Mouse (Mus musculus) limb, embryonic 15.5 days (tissue): ENCODE measurements around the gene H2afj. TPM values are rescaled to one million over a fixed set of nuclear protein-coding genes. Genes with fewer than 3 reads are reported as not detected.

ENCODE experiments used
- ATAC-seq: fragments of 200-750 bp; cut with Nextera tagmentation; 2 replicates; pipeline ENCODE4 v1.8.0; 2017; ENCODE audit warnings: low read depth, moderate TSS enrichment; ENCODE audit not compliant: insufficient number of reproducible peaks, low FRiP score, low TSS enrichment
- H3K27ac ChIP-seq: fragments of 300-500 bp; sonication (generic); 2 replicates; pipeline ENCODE4 v1.5.1; 2015; ENCODE audit warnings: moderate library complexity, mild to moderate bottlenecking, inconsistent platforms
- H3K27me3 ChIP-seq: fragments of 300-500 bp; sonication (generic); 2 replicates; pipeline ENCODE4 v1.6.1; 2015; ENCODE audit warnings: inconsistent platforms
- H3K36me3 ChIP-seq: fragments of 300-500 bp; sonication (generic); 2 replicates; pipeline ENCODE4 v1.6.1; 2015; ENCODE audit warnings: inconsistent platforms
- H3K4me1 ChIP-seq: fragments of 300-500 bp; sonication (generic); 2 replicates; pipeline ENCODE4 v1.6.1; 2015; ENCODE audit warnings: inconsistent platforms
- H3K4me2 ChIP-seq: fragments of 300-500 bp; sonication (generic); 2 replicates; pipeline ENCODE4 v1.6.1; 2015; ENCODE audit warnings: mild to moderate bottlenecking, inconsistent platforms
- H3K4me3 ChIP-seq: fragments of 300-500 bp; sonication (generic); 2 replicates; pipeline ENCODE4 v1.5.1; 2015; ENCODE audit warnings: mild to moderate bottlenecking, inconsistent platforms
- H3K9ac ChIP-seq: fragments of 300-500 bp; sonication (generic); 2 replicates; pipeline ENCODE4 v1.6.1; 2015; ENCODE audit warnings: inconsistent platforms
- H3K9me3 ChIP-seq: fragments of 300-500 bp; sonication (generic); 2 replicates; pipeline ENCODE4 v1.6.1; 2016; ENCODE audit warnings: inconsistent platforms
- WGBS: fragments of 180-500 bp; shearing (Covaris S2); methylation state at CpG from one replicate; pipeline ENCODE4 v1.1.7; 2015; 5-methylcytosine and 5-hydroxymethylcytosine counted together
- polyA plus RNA-seq: library from polyadenylated mRNA; unstranded; fragments of >200 nt; fragmentation: Nextera tagmentation; extraction: Ambion mirVana; gene quantifications from 2 replicates; pipeline ENCODE4 v1.2.1, GENCODE M21; 2015

H2afj gene
- polyA plus RNA-seq, result 140 and 142 TPM in 2 replicates

DNA sequence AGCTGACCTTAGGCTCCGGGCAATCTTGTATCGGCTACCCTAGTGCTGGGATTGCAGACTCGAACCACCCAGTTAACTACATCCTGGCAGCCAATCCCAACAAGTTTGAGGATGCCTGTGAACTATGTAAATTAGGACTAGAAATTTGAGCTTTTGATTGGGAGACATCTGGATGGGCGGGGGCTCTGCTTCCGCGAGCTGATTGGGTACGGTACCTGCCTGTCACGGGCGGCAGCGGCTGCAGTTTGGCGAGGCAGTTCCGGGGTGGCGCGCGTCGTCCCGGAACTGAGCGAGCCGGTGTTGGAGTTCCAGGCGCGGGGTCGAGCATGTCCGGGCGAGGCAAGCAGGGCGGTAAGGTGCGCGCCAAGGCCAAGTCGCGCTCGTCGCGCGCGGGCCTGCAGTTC is at the start of gene H2afj:
H2afj (plus strand) TSS at position 231 of the 404 bp plus-strand sequence.
- no peaks in the 10 kb centered on the region for H3K27me3 ChIP-seq
- peak within 1 kb of the TSS; percentile 70 for H3K9ac ChIP-seq
- H3K4me1 ChIP-seq, result peaks cover 30% of the 10 kb centered on the region
- H3K9me3 ChIP-seq, result no peaks in the 10 kb centered on the region
- peak within 1 kb of the TSS; percentile 91 for H3K4me3 ChIP-seq
- peaks cover 12% of the 10 kb centered on the region for H3K36me3 ChIP-seq
- ATAC-seq, result peak; percentile 89
- H3K27ac ChIP-seq, result peak within 1 kb of the TSS; percentile 83
- under 1% methylated on average over 34 of the region's 34 CpGs for WGBS
- peak within 1 kb of the TSS; percentile 90 for H3K4me2 ChIP-seq

DNA sequence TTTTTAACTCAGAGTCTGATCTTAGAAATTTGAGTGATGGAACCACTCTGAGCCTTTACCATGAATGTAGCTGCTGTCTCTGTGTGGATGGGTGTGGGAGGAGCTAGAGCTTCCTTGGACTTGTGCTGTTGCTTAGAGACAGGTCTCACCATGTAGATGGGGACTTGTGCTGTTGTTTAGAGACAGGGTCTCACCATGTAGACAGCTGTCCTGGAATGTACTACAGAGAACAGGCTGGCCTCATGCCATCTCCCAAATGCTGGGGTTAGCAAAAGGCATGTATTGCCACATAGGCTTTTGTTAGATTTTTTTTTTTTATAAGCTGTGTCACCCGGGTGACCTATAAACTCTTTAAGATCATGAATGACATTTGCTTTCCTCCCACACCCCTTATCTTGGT is 44.1 kb upstream of the H2afj start:
- Histone ChIP-seq H3K4me2 (no peak overlapping the region), H3K27me3 (no peaks in the 10 kb centered on the region), H3K9ac (no peak overlapping the region), H3K4me1 (no peaks in the 10 kb centered on the region), H3K4me3 (no peak overlapping the region), H3K36me3 (no peaks in the 10 kb centered on the region), H3K27ac (no peak overlapping the region), H3K9me3 (no peaks in the 10 kb centered on the region)
- 56% methylated on average over 1 of the region's 1 CpGs for WGBS
- no peak for ATAC-seq

DNA sequence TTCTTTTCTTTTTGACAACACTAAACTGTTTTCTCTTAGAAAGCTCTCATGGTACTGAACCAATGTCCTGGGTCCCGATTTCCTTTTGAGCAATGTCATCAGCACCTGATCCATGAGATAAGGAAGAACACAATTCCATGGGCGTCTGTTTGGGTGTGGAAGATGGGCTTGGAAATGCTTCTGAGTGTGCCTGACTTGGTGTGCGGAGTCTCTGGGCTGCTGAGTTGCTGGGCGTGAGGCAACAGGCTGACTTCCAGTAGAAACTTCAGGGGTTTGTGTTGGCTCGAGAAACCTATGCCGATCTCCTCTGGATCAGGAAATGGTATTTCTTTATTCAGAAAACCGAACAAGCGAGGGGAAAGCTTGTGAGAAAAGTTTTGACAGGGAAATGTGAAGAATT is 38.9 kb upstream of the H2afj start:
- H3K4me3 ChIP-seq, result no peak overlapping the region
- no peaks in the 10 kb centered on the region for H3K27me3 ChIP-seq
- H3K4me2 ChIP-seq, result no peak overlapping the region
- no peaks in the 10 kb centered on the region for H3K36me3 ChIP-seq
- no peak overlapping the region for H3K27ac ChIP-seq
- 80% methylated on average over 8 of the region's 8 CpGs for WGBS
- no peak for ATAC-seq
- H3K4me1 ChIP-seq, result no peaks in the 10 kb centered on the region
- no peaks in the 10 kb centered on the region for H3K9me3 ChIP-seq
- no peak overlapping the region for H3K9ac ChIP-seq

DNA sequence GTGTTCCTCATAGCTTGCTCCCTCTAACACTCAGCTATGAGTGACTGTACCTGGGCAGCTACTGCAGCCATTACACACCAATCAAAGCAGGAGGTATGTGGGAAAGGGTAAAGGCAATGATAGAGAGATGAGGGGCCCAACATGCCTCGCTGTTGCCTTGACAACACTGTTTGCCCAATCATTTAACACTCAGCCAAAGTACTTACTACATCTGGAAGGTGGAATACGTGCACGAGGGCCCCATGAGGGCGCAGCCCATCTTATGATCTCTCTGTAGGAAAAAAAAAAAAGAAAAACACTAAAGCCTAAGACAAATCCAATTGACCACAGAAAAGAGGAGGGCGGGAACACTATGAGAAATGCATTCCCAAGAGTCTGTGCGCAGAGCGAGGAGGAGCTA is 38.2 kb upstream of the H2afj start:
- Histone ChIP-seq H3K9me3 (no peaks in the 10 kb centered on the region), H3K27ac (no peak overlapping the region), H3K9ac (no peak overlapping the region), H3K4me1 (no peaks in the 10 kb centered on the region), H3K36me3 (no peaks in the 10 kb centered on the region), H3K27me3 (no peaks in the 10 kb centered on the region), H3K4me2 (no peak overlapping the region), H3K4me3 (no peak overlapping the region)
- 83% methylated on average over 7 of the region's 7 CpGs for WGBS
- no peak for ATAC-seq

DNA sequence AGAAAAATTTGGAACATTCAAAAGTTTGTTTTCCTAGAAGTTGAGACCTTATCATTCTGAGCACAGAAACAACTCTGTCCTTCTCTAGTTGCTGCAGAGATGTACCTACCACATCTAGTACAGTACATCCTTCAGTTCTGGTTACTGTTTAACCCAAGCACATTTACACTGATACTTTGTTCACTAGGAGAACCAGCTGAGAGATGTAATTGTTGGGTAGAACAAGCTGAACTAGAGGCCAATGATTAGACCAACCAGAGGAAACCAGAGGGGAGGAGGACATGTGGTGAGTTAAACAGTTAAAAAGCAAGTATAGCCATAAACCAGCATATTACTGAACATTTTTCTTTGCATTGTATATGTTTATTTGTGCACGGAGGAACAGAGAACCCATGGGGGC is 31.7 kb upstream of the H2afj start:
- no peak overlapping the region for H3K9ac ChIP-seq
- H3K4me1 ChIP-seq, result no peaks in the 10 kb centered on the region
- ATAC-seq, result no peak
- H3K27ac ChIP-seq, result no peak overlapping the region
- no peak overlapping the region for H3K4me2 ChIP-seq
- no peaks in the 10 kb centered on the region for H3K9me3 ChIP-seq
- WGBS, result 81% methylated on average over 1 of the region's 1 CpGs
- H3K27me3 ChIP-seq, result no peaks in the 10 kb centered on the region
- H3K36me3 ChIP-seq, result no peaks in the 10 kb centered on the region
- H3K4me3 ChIP-seq, result no peak overlapping the region

DNA sequence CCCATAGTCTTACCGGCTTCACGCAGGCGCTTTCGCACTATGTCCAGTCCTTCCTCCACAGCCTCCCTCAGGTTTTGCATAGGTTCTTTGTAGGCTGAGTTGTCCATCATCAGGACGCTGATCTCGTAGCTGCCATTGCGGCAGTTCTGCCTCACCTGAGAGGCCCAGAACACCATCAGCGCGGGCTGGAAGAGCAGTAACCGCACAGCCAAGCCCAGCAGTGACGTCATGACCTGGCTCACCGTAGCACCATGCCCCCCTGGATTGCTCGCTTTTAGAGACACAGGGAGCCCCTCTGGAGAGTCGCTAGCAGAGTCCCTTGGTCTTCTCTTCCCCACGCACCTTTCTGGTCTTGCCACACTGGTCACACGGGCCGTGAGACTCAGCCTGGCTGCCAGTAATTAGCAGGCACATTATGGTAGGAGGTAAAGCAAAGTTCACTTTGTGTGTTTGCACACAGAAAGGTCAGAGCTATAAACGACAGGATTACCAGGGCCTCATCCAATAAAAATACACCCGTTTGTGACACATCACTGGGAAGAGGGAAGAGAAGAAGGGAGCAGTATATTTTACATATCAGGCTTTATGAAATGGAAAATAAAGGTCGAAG is 26.6 kb upstream of the H2afj start, which contains the start of gene Gucy2c:
Gucy2c (minus strand) TSS at position 389 of the 610 bp plus-strand sequence.
- Histone ChIP-seq H3K4me2 (no peak within 1 kb of the TSS), H3K4me1 (0 out of 2 replicates have a peak, but pooled peaks cover 2% of the 10 kb centered on the region), H3K4me3 (no peak within 1 kb of the TSS), H3K36me3 (no peaks in the 10 kb centered on the region), H3K9ac (no peak within 1 kb of the TSS), H3K9me3 (no peaks in the 10 kb centered on the region), H3K27me3 (no peaks in the 10 kb centered on the region), H3K27ac (no peak within 1 kb of the TSS)
- 64% methylated on average over 20 of the region's 20 CpGs for WGBS
- ATAC-seq, result no peak

DNA sequence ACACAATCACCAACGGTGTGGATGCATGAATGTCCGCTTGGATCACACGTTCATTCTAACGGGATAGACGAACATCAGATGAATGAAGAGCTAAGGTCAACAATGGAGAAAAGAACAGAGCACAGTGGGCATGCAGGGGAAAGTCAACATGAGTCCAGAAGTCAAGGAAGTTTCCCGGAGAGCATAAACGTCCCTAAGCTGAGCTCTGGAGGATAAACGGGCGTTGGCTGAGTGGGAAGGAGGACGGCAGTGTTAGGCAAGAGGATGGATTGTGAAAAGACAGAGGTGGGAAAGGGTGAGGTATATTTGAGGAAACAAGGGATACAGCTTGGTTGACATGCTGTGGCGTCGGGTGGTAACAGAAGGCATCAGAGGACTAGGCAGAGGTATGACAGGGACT is 25.9 kb upstream of the H2afj start:
- Histone ChIP-seq H3K36me3 (no peaks in the 10 kb centered on the region), H3K9ac (no peak overlapping the region), H3K4me1 (0 out of 2 replicates have a peak, but pooled peaks cover 2% of the 10 kb centered on the region), H3K27me3 (no peaks in the 10 kb centered on the region), H3K9me3 (no peaks in the 10 kb centered on the region), H3K27ac (no peak overlapping the region), H3K4me3 (no peak overlapping the region), H3K4me2 (no peak overlapping the region)
- no peak for ATAC-seq
- 90% methylated on average over 12 of the region's 12 CpGs for WGBS

DNA sequence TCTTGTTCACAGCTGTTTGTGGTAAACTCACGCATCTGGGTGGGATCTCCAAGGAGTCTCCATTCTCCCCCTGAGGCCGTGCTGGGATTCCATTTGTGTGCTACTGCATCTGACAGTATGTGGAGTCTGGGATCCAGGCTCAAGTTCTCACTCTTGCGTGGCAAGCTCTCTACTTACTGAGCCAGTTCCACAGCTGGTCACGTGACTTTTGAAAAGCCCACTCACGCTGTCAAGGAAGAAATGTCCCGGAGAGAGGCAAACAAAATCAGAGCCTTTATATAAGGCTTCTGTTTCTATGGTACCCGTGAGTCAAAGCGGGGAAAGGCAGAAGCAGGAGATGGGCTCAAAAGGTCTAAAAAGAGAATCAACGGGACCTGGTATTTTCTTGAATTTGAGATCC is 25.3 kb upstream of the H2afj start:
- H3K27ac ChIP-seq, result no peak overlapping the region
- H3K36me3 ChIP-seq, result no peaks in the 10 kb centered on the region
- H3K4me1 ChIP-seq, result 0 out of 2 replicates have a peak, but pooled peaks cover 2% of the 10 kb centered on the region
- no peak overlapping the region for H3K4me3 ChIP-seq
- no peaks in the 10 kb centered on the region for H3K9me3 ChIP-seq
- 79% methylated on average over 9 of the region's 9 CpGs for WGBS
- ATAC-seq, result no peak
- no peak overlapping the region for H3K4me2 ChIP-seq
- H3K9ac ChIP-seq, result no peak overlapping the region
- H3K27me3 ChIP-seq, result no peaks in the 10 kb centered on the region

DNA sequence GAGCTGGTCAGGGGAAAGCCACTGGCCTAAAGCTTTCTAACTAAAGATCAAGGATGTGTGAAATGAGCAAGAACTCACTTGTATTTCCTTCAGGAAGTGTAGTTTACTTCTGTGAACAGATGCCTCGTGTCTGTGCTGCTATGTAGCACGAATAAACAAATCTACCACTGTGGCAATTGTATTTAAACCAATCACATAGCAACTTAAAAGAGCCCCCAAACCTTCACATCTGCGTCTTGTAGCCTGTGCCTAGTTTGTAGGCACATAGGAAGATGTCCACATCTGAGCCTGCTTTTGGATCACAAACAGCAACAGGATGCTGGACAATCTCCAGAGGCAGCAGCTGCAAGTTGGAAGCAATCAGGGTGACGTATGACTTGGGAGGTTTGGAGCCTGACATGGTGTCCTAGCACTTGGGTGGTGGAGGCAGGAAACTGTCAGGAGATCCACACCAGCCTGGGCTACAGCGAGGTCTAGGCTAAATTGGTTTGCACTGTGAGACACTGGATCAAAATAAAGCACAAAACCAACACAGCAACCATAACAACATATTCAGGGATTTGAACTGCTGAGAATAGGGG is 18.6 kb upstream of the H2afj start:
- Histone ChIP-seq H3K4me1 (peaks cover 14% of the 10 kb centered on the region), H3K27ac (no peak overlapping the region), H3K36me3 (no peaks in the 10 kb centered on the region), H3K9ac (no peak overlapping the region), H3K27me3 (no peaks in the 10 kb centered on the region), H3K4me2 (no peak overlapping the region), H3K4me3 (no peak overlapping the region), H3K9me3 (no peaks in the 10 kb centered on the region)
- WGBS, result 65% methylated on average over 5 of the region's 5 CpGs
- no peak for ATAC-seq

DNA sequence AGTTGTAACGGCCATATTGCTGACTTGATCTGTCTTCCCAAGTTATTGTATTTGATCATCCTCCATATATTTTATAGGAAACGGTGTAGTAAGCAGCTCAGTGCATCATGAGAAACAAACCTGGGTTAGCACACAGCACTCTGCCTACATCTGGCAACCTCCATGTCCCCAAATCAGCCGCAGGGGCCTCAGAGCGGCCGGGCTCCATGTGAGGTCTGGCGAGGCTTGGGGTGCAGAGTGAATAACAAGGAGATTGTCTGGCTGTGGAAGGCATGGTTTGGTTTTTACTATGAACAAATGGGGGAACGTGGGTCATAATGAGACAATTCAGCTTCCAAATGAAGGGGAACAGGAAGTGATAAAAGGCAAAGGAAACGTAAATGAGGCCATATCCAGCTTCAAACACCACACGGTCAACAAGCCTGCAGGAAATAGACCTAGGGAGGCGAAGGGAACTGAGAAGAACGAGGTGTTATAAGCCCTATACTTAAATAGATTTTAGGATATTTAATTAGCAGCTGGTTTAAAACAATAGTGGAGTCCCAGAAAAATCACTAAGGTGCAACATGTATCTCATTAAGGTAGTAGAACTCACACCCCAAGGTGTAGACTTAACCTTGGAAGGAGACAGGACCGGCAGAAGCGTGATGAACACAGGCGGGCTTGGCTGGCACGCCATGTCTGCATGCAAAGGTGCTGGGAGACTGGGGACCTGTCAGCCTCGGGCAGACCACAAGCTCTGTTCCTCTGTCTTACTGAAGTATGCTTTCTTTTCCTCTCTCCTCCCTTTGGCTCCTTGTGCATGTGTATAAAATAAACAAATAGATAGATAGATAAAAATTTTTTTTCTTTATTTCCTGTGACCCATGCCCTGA is 14.9 kb upstream of the H2afj start:
- Histone ChIP-seq H3K4me1 (peaks cover 14% of the 10 kb centered on the region), H3K27me3 (no peaks in the 10 kb centered on the region), H3K27ac (no peak overlapping the region), H3K36me3 (no peaks in the 10 kb centered on the region), H3K4me2 (peak overlapping the region; percentile 66), H3K9ac (peak overlapping the region; percentile 17; the same call in 1 of the 2 replicates), H3K9me3 (no peaks in the 10 kb centered on the region), H3K4me3 (peak overlapping the region; percentile 36)
- ATAC-seq, result no peak
- WGBS, result 13% methylated on average over 16 of the region's 16 CpGs

DNA sequence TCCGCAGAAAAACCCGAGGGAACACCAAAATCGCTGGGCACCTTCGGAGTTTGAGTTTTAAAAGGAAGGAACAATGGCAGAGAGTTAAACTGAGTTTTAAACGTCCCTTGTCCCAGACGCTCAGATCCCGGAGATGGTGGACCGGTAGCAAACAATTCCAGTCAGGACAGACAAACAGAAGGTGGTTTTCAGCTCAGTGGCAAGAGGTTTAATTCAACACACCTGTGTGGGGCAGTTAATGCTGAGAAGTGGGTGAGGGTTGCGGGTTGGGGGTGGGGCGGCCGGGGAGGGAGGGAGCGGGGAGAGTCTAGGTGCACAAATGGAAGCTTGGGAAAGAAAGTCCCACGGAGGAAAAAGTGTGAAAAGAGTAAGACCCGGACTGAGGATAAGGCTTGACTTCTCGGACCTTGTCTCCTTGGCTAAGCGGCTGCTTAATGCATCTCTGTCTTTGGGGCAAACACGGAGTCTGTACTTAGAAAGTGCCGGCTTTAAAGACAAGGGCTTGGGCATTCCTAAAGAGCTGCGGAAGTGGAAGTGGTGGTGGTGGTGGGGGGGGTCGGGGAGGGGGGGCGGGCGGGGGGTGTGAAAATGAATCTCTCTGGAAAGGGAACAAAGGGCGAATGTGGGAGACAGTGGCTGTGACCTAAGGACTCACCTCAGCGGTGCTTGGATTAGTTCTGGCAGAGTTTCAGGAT is 14.1 kb upstream of the H2afj start:
- Histone ChIP-seq H3K27me3 (no peaks in the 10 kb centered on the region), H3K36me3 (no peaks in the 10 kb centered on the region), H3K4me1 (peaks cover 14% of the 10 kb centered on the region), H3K4me3 (peak overlapping the region; percentile 36), H3K4me2 (peak overlapping the region; percentile 66), H3K9me3 (no peaks in the 10 kb centered on the region), H3K27ac (no peak overlapping the region), H3K9ac (peak overlapping the region; percentile 17; the same call in 1 of the 2 replicates)
- under 1% methylated on average over 20 of the region's 24 CpGs for WGBS
- ATAC-seq, result no peak
